Mouse (Mus musculus) heart, adult 2 months (tissue): ENCODE data around the gene Gnb3.

ENCODE experiments used
- CTCF ChIP-seq: fragments of 200-600 bp; IDR thresholded peaks from 2 replicates; pipeline ENCODE4 v1.8.1; 2022; ENCODE audit warnings: antibody characterized with exemption, mild to moderate bottlenecking, moderate library complexity
- POLR2A ChIP-seq: fragments of 200-500 bp; IDR thresholded peaks from 2 replicates; pipeline ENCODE4 v1.6.1; 2011; ENCODE audit warnings: mild to moderate bottlenecking, low read depth, low read length, control low read depth; ENCODE audit not compliant: insufficient read depth

GRCm38 (mm10) chr6:124796200-124796599, 43.9 kb downstream of the Gnb3 start:
- TF ChIP-seq CTCF (no peak), POLR2A (no peak)
